Mouse (Mus musculus) cerebellum, adult 2 months (tissue): Measurements from ENCODE around the gene Tnip1. TPM values are rescaled to one million over a fixed set of nuclear protein-coding genes. Genes with fewer than 3 reads are reported as not detected.

ENCODE experiments used
- DNase-seq, 2 experiments: peaks; one replicate each; pipeline ENCODE4 v3.0.0; 2021
- H3K27ac ChIP-seq: fragments of 200-500 bp; 2 replicates; pipeline ENCODE4 v1.5.1; 2012; ENCODE audit warnings: low read length, control low read depth, inconsistent platforms; ENCODE audit not compliant: insufficient read depth
- H3K27me3 ChIP-seq: fragments of 200-500 bp; 2 replicates; pipeline ENCODE4 v1.6.1; 2012; ENCODE audit warnings: inconsistent platforms, mild to moderate bottlenecking, low read length, moderate library complexity; ENCODE audit not compliant: control insufficient read depth, insufficient read depth
- H3K4me1 ChIP-seq: fragments of 200-500 bp; 2 replicates; pipeline ENCODE4 v1.6.1; 2011; ENCODE audit warnings: low read length; ENCODE audit not compliant: control insufficient read depth, insufficient read depth
- H3K4me3 ChIP-seq: fragments of 200-500 bp; replicated peaks from 2 replicates; pipeline ENCODE3; 2011; ENCODE audit warnings: mild to moderate bottlenecking, low read depth, low read length, control low read depth; ENCODE audit not compliant: insufficient read depth
- CTCF ChIP-seq: fragments of 200-500 bp; IDR thresholded peaks from 2 replicates; pipeline ENCODE4 v1.5.1; 2011; ENCODE audit warnings: low read depth, mild to moderate bottlenecking, control low read depth, low read length, moderate library complexity, borderline replicate concordance; ENCODE audit not compliant: insufficient read depth
- POLR2A ChIP-seq: fragments of 200-500 bp; IDR thresholded peaks from 2 replicates; pipeline ENCODE4 v1.6.1; 2011; ENCODE audit warnings: low read length, control low read depth, borderline replicate concordance; ENCODE audit not compliant: insufficient read depth
- WGBS: fragments of 180-500 bp; shearing (Covaris S2); methylation state at CpG from one replicate; pipeline ENCODE4 v1.1.7; 2018; 5-methylcytosine and 5-hydroxymethylcytosine counted together
- polyA plus RNA-seq: library from polyadenylated mRNA; depleted of rRNA; stranded (reverse); fragments of >200 nt; gene quantifications from 2 replicates; pipeline ENCODE4 v1.2.3, GENCODE M21; 2012; rRNA removed

Gene Tnip1
- polyA plus RNA-seq, 1 experiment, result 31.1 TPM

DNA sequence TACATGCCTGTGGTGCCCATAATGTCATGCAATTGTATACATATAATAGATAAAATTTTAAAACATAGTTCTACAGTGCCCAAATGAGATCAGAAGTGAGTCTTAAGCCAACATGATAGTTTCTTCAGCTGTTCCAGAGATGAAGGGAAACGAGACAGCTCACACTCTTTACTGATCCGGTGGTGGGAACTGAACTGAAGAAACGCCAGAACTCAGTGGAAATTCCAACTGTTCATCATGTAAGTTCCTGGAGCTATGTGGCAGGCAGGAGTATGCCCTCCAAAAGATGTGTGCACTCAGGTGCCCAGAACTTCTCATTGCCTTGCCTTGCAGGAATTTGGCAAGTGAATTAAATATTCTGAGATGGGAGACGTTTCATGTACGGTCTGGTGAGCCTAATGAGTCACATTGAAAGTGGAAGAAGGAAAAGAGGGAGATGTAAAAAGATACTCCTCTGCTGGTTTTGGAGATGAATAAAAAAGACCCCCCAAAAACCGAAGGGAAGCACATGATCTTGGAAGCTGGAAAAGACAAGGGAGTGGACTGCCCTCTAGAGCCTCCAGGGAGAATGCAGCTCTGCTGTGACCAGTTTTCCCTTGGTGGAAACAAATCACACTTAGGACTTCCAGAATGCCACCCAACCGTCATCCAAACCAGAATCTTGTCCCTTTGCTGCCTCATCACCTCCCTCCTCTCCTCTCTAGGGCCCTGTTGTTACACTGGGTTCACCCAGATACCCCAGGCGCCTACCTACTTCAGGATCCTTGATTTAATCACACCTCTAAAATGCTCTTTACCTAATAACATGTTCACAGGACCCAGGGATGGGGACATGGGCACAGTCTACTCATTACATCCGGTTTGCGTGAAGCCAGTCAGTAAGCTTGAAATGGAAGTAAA lies 99.8 kb downstream of the Tnip1 start:
- H3K27ac ChIP-seq, result no peak overlapping the region
- no peaks in the 10 kb centered on the region; the same call in 1 of the 2 replicates for H3K4me1 ChIP-seq
- TF ChIP-seq POLR2A, result no peak
- TF ChIP-seq CTCF, result peak; percentile 83
- DNase-seq, result peak; percentile 62 to 67
- no peak overlapping the region for H3K4me3 ChIP-seq
- no peaks in the 10 kb centered on the region for H3K27me3 ChIP-seq
- WGBS, result 37% methylated on average over 10 of the region's 10 CpGs

DNA sequence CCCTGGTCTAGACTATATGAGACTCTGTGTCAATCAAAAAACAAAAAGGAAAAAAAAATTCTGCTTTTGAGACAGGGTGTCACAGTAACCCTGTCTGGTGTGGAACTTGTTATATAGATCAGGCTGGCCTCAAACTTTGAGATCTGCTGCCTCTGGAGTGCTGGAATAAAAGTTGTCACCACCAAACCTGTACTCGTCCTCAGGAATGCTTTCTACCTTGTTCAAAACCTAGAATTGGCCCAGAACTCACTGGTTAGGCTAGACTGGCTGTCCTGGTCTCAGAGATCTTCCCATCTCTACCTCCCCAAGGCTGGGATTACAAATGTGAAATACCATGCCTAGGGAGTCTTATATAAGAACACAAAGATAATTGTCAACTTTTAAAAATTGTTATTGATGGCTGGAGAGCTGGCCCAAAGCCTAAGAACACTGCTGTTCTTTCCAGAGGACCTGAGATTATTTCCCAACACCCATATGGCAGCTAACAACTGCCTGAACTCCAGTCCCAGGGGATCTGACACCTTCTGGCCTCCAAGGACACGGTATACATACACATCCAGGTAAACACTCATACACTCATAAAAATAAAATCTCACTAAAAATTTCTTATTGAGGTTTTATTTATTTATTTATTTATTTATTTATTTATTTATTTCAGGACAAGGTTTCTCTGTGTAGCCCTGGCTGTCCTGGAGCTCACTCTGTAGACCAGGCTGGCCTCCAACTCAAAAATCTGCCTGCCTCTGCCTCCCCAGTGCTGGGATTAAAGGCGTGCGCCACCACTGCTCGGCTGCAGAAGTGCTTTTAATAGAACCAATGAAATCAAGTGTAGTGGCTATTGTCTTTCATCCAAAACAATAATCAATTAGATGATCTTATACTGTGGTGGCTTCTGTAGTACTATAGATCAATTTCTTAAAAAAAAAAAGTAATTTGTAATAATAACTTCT lies 101.0 kb downstream of the Tnip1 start:
- no peak for DNase-seq
- no peak overlapping the region for H3K4me3 ChIP-seq
- H3K4me1 ChIP-seq, result no peaks in the 10 kb centered on the region
- TF ChIP-seq CTCF (no peak), POLR2A (no peak)
- H3K27ac ChIP-seq, result no peak overlapping the region
- no peaks in the 10 kb centered on the region for H3K27me3 ChIP-seq
- 91% methylated on average over 5 of the region's 5 CpGs for WGBS

Other genes with a start within 250 kb of the Tnip1 start
- gene Cdc42se2, start 175.2 kb downstream of the Tnip1 start, polyA plus RNA-seq, result 60.8 and 61.5 TPM in 2 replicates
- gene Lyrm7, start 102.0 kb downstream of the Tnip1 start, polyA plus RNA-seq, result 18.8 and 24.3 TPM in 2 replicates
- 786 and 797 TPM in 2 replicates for gene Hint1, start 96.5 kb downstream of the Tnip1 start, polyA plus RNA-seq
- gene Gpx3, start 60.5 kb downstream of the Tnip1 start, polyA plus RNA-seq, result 14.2 and 15.5 TPM in 2 replicates
- 131 and 141 TPM in 2 replicates for gene Anxa6, start 70.5 kb upstream of the Tnip1 start, polyA plus RNA-seq
- gene Ccdc69, start 115.2 kb upstream of the Tnip1 start, polyA plus RNA-seq, result 5.4 and 6.1 TPM in 2 replicates
- 47.0 and 53.0 TPM in 2 replicates for gene Gm2a, start 135.2 kb upstream of the Tnip1 start, polyA plus RNA-seq
- not detected in 2 replicates for gene Slc36a3, start 188.8 kb upstream of the Tnip1 start, polyA plus RNA-seq
- 0.71 and 0.82 TPM in 2 replicates for gene Slc36a2, start 222.2 kb upstream of the Tnip1 start, polyA plus RNA-seq
- 41.1 and 41.5 TPM in 2 replicates for gene Slc36a1, start 241.4 kb upstream of the Tnip1 start, polyA plus RNA-seq